Mouse (Mus musculus) spleen, adult 2 months (tissue): ENCODE measurements around the gene Csk. TPM values are rescaled to one million over a fixed set of nuclear protein-coding genes. Genes with fewer than 3 reads are reported as not detected.

Source experiments
- DNase-seq, 2 experiments: peaks; one replicate each; pipeline versions ENCODE4 v3.0.0 to v3.0.0-alpha.2; 2012 to 2021; ENCODE audit warnings: low spot score in 2 of 2, low read depth in 1 of 2
- H3K27ac ChIP-seq: fragments of 200-500 bp; 2 replicates; pipeline ENCODE4 v1.5.1; 2012; ENCODE audit warnings: low read length, inconsistent platforms; ENCODE audit not compliant: insufficient read depth
- H3K27me3 ChIP-seq: fragments of 200-500 bp; 2 replicates; pipeline ENCODE4 v1.6.1; 2012; ENCODE audit warnings: mild to moderate bottlenecking, moderate library complexity, low read length, inconsistent platforms; ENCODE audit not compliant: control insufficient read depth, insufficient read depth
- H3K36me3 ChIP-seq: fragments of 200-500 bp; 2 replicates; pipeline ENCODE4 v1.6.1; 2012; ENCODE audit warnings: mild to moderate bottlenecking, low read length, inconsistent platforms; ENCODE audit not compliant: control insufficient read depth, insufficient read depth
- H3K4me1 ChIP-seq: fragments of 200-500 bp; 2 replicates; pipeline ENCODE4 v1.6.1; 2011; ENCODE audit warnings: inconsistent platforms; ENCODE audit not compliant: control insufficient read depth, insufficient read depth, insufficient read length
- H3K4me3 ChIP-seq: fragments of 200-500 bp; 2 replicates; pipeline ENCODE4 v1.5.1; 2011; ENCODE audit warnings: mild to moderate bottlenecking, inconsistent platforms; ENCODE audit not compliant: insufficient read depth, insufficient read length; ENCODE audit errors: extremely low read depth
- CTCF ChIP-seq: fragments of 200-500 bp; IDR thresholded peaks from 2 replicates; pipeline ENCODE4 v1.5.1; 2011; ENCODE audit warnings: mild to moderate bottlenecking, inconsistent platforms; ENCODE audit not compliant: insufficient read depth, insufficient read length, insufficient replicate concordance; ENCODE audit errors: extremely low read depth
- POLR2A ChIP-seq: fragments of 200-500 bp; IDR thresholded peaks from 2 replicates; pipeline ENCODE4 v1.6.1; 2011; ENCODE audit warnings: low read depth, low read length, inconsistent platforms
- WGBS: fragments of 180-500 bp; shearing (Covaris S2); methylation state at CpG from one replicate; pipeline ENCODE4 v1.1.7; 2018; 5-methylcytosine and 5-hydroxymethylcytosine counted together
- polyA plus RNA-seq: library from polyadenylated mRNA; depleted of rRNA; stranded (reverse); fragments of >200 nt; gene quantifications from 2 replicates; pipeline ENCODE4 v1.2.3, GENCODE M21; 2012

The Csk gene
- polyA plus RNA-seq, 1 experiment = 233 TPM

DNA sequence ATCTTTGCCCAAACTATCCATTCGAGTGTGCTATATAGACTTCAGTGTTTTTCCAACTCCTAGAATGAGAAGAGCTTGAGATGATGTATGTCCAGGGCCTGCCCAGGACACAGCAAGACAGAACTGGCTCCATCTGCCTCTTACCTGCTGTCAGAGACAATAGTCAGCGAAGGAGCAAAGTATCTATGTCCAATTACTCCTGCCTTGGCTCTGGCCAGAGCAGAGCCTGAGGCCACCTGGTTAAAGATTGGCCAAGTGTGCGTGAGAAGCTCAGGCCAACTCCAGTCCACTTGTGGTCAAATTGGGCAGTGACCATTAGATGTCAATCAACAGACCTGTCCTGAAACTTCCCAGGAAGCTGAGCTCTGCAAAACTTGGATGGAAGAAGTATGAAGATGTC is 16.1 kb upstream of the Csk start:
- H3K4me1 ChIP-seq = no peaks in the 10 kb centered on the region
- DNase-seq = no peak
- no peak overlapping the region for H3K27ac ChIP-seq
- WGBS = 86% methylated on average over 3 of the region's 3 CpGs
- H3K4me3 ChIP-seq = no peak overlapping the region
- no peaks in the 10 kb centered on the region for H3K36me3 ChIP-seq
- no peaks in the 10 kb centered on the region for H3K27me3 ChIP-seq
- no peak for TF ChIP-seq POLR2A
- no peak for TF ChIP-seq CTCF

DNA sequence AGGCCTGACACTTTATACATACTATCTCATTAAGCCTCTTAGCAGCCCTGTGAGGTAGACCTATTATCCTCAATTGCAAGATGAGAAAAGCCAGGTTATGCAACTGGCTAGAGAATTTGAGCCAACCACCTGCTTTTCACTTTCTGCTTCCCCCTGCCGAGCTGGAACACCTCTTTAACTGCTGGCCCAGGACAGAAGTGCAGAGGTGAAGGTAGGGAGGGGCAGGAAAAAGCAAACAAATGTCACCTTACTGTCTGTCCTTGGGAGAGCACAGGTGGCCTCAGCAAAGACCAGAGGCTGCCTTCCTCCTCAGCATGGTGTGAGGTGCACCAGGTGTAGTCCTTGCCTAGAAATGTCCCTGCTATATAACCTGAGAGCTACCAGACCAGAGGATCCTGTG is 14.8 kb upstream of the Csk start:
- no peak for DNase-seq
- 24% methylated on average over 1 of the region's 1 CpGs for WGBS
- H3K27me3 ChIP-seq = no peaks in the 10 kb centered on the region

DNA sequence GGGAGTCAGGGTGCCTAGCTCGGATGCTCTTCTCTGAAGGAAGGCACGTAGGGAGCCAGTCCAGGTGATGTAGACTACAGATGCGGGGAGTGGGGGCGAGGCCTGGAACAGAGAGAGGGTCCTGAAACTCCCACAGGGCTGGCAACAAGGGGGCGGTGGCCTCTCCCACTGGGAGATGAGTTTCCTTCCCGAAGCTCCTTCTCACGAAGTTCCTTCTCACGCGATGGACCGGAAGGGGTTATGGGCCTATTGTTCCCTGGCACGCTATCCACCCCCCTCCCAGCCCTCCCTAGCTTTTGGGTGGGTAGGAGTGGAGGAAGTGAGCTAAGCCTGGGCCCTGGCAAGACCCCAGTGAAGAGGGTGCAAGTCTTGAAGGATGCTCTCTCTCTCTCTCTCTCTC is 14.4 kb upstream of the Csk start:
- no peak overlapping the region for H3K27ac ChIP-seq
- no peak for TF ChIP-seq POLR2A
- TF ChIP-seq CTCF = no peak
- no peak for DNase-seq
- no peaks in the 10 kb centered on the region for H3K27me3 ChIP-seq
- no peak overlapping the region for H3K4me3 ChIP-seq
- no peaks in the 10 kb centered on the region for H3K36me3 ChIP-seq
- no peaks in the 10 kb centered on the region for H3K4me1 ChIP-seq
- WGBS = 68% methylated on average over 11 of the region's 11 CpGs

More for the DNA sequence above, 14.8 kb upstream of the Csk start:
- TF ChIP-seq POLR2A = no peak
- TF ChIP-seq CTCF = no peak
- Histone ChIP-seq H3K36me3 (no peaks in the 10 kb centered on the region), H3K4me3 (no peak overlapping the region), H3K27ac (no peak overlapping the region), H3K4me1 (no peaks in the 10 kb centered on the region)

DNA sequence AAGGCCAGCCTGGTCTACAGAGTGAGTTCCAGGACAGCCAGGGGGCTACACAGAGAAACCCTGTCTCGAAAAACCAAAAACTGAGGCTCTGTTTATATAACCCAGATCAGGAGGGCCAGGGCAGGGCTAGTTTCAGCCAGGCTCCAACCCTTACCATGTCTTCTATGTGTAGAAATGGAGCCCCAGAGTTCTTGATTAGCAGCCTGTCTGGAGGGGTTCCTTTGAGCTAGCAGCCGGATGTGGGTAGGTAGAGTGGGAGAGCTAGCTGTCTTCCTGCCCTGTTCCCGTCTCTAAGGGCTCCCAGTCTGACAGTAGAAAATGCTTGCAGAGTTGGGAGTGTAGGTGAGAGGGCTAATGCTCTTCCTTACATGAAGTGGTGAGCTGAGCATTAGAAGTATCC is 13.7 kb upstream of the Csk start:
- 68% methylated on average over 3 of the region's 3 CpGs for WGBS
- H3K36me3 ChIP-seq = no peaks in the 10 kb centered on the region
- no peak for DNase-seq

DNA sequence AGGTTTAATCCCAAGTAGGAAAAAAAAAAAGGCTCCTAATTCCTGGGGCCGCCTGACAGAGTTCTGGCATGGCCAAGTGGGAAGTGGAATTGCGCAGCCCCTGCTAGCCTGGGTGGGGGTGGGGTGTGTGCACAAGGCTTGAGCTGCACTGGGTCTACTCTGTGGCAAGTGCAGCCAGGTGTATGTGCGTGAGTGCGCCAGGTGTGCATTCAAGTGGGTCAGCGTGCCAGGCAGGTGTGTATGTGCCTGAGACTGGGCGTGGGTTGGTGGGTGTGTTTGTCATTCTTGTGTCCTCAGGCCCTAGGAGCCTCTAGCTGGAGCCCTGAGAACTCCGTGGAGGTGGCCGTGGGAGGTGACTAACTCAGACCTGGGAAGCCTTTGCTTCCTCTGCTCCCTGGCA is 13.1 kb upstream of the Csk start:
- TF ChIP-seq POLR2A (no peak), CTCF (no peak)
- Histone ChIP-seq H3K4me1 (no peaks in the 10 kb centered on the region), H3K36me3 (no peaks in the 10 kb centered on the region), H3K27ac (no peak overlapping the region), H3K4me3 (no peak overlapping the region), H3K27me3 (no peaks in the 10 kb centered on the region)
- DNase-seq = no peak
- 90% methylated on average over 8 of the region's 8 CpGs for WGBS

More for the DNA sequence above, 13.7 kb upstream of the Csk start:
- TF ChIP-seq POLR2A (no peak), CTCF (no peak)
- Histone ChIP-seq H3K4me3 (no peak overlapping the region), H3K27ac (no peak overlapping the region), H3K27me3 (no peaks in the 10 kb centered on the region), H3K4me1 (no peaks in the 10 kb centered on the region)

DNA sequence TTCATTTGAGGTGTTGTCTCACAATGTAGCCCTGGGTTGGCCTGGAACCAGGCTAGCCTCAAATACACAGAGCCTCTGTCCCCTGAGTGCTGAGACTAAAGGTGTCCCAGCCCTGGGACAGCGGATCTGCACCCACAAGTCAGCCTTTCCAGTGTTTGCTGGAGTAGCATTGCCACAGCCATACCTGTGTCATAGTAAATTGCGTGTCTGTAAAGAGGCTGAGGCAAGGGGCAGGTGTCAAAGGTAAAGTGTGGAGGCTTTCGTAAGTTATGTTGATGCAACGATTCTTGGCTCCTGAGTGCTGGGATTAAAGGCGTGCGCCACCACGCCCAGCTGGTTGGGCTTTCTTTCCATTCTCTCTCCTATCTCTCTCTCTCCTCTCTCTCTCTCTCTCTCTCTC is 11.2 kb upstream of the Csk start:
- H3K36me3 ChIP-seq = no peaks in the 10 kb centered on the region
- no peaks in the 10 kb centered on the region for H3K4me1 ChIP-seq
- 82% methylated on average over 7 of the region's 7 CpGs for WGBS
- no peaks in the 10 kb centered on the region for H3K27me3 ChIP-seq
- H3K27ac ChIP-seq = no peak overlapping the region
- no peak for DNase-seq
- TF ChIP-seq POLR2A (no peak), CTCF (no peak)
- no peak overlapping the region for H3K4me3 ChIP-seq

DNA sequence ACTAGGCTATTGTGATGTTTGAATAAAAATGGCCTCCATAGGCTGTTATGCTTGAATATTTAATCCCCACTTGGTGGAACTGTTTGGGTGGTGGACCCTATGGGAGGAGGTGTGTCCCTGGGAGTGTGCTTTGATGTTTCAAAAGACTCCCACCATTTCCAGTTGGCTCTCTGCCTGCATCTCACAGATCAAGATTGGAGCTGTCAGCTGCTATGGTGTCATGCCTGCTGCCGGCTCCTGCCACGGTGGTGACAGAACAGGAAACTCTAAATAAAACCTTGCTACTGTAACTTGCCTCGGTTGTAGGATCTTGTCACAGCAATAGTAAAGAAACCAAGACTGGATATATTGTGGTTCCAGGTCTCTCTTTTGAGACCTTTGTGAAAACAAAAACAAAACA is 8.1 kb upstream of the Csk start:
- TF ChIP-seq POLR2A (no peak), CTCF (no peak)
- no peak for DNase-seq
- Histone ChIP-seq H3K27ac (no peak overlapping the region), H3K4me1 (no peaks in the 10 kb centered on the region), H3K36me3 (no peaks in the 10 kb centered on the region), H3K4me3 (no peak overlapping the region), H3K27me3 (no peaks in the 10 kb centered on the region)
- WGBS = 61% methylated on average over 3 of the region's 3 CpGs
